Mouse (Mus musculus) cerebellum, adult 2 months (tissue): ENCODE results near the gene Ier5l. TPM values are rescaled to one million over a fixed set of nuclear protein-coding genes. Genes with fewer than 3 reads are reported as not detected.

Experiments used
- DNase-seq, 2 experiments: peaks; one replicate each; pipeline ENCODE4 v3.0.0; 2021
- H3K27ac ChIP-seq: fragments of 200-500 bp; 2 replicates; pipeline ENCODE4 v1.5.1; 2012; ENCODE audit warnings: low read length, control low read depth, inconsistent platforms; ENCODE audit not compliant: insufficient read depth
- H3K27me3 ChIP-seq: fragments of 200-500 bp; 2 replicates; pipeline ENCODE4 v1.6.1; 2012; ENCODE audit warnings: inconsistent platforms, mild to moderate bottlenecking, low read length, moderate library complexity; ENCODE audit not compliant: control insufficient read depth, insufficient read depth
- H3K4me1 ChIP-seq: fragments of 200-500 bp; 2 replicates; pipeline ENCODE4 v1.6.1; 2011; ENCODE audit warnings: low read length; ENCODE audit not compliant: control insufficient read depth, insufficient read depth
- H3K4me3 ChIP-seq: fragments of 200-500 bp; replicated peaks from 2 replicates; pipeline ENCODE3; 2011; ENCODE audit warnings: mild to moderate bottlenecking, low read depth, low read length, control low read depth; ENCODE audit not compliant: insufficient read depth
- CTCF ChIP-seq: fragments of 200-500 bp; IDR thresholded peaks from 2 replicates; pipeline ENCODE4 v1.5.1; 2011; ENCODE audit warnings: low read depth, mild to moderate bottlenecking, control low read depth, low read length, moderate library complexity, borderline replicate concordance; ENCODE audit not compliant: insufficient read depth
- POLR2A ChIP-seq: fragments of 200-500 bp; IDR thresholded peaks from 2 replicates; pipeline ENCODE4 v1.6.1; 2011; ENCODE audit warnings: low read length, control low read depth, borderline replicate concordance; ENCODE audit not compliant: insufficient read depth
- WGBS: fragments of 180-500 bp; shearing (Covaris S2); methylation state at CpG from one replicate; pipeline ENCODE4 v1.1.7; 2018; 5-methylcytosine and 5-hydroxymethylcytosine counted together
- polyA plus RNA-seq: library from polyadenylated mRNA; depleted of rRNA; stranded (reverse); fragments of >200 nt; gene quantifications from 2 replicates; pipeline ENCODE4 v1.2.3, GENCODE M21; 2012; rRNA removed

Ier5l gene
- polyA plus RNA-seq = 5.1 and 7.5 TPM in 2 replicates

DNA sequence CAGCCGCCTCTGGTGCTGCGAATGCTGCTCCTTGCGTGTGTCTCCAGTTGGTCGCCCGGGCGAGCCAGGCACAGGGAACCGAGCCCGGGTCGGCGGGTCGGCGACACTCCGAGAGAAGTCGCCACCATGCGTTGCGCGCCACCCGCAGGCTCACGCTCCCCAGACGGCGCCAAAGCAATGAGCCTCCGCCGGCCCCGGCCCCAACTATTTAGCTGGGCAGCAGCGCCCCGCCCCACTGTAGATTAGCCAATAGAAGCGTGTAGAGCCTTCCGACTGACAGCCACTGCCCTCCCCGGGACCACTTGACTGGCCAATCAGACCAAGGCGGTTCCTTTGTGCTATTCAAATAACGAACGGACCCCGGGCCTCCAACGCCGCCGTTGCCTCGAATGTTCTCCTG, at the start of gene Ier5l:
Ier5l (minus strand) TSS at position 181 of the 400 bp plus-strand sequence.
- Histone ChIP-seq H3K27ac (no peak within 1 kb of the TSS), H3K27me3 (no peaks in the 10 kb centered on the region; the same call in 1 of the 2 replicates), H3K4me1 (peaks cover 5% of the 10 kb centered on the region; the same call in 1 of the 2 replicates), H3K4me3 (peak within 1 kb of the TSS; percentile 52)
- no peak for TF ChIP-seq CTCF
- TF ChIP-seq POLR2A = no peak
- WGBS = under 1% methylated on average over 37 of the region's 37 CpGs
- DNase-seq = peak; percentile 77 to 81

DNA sequence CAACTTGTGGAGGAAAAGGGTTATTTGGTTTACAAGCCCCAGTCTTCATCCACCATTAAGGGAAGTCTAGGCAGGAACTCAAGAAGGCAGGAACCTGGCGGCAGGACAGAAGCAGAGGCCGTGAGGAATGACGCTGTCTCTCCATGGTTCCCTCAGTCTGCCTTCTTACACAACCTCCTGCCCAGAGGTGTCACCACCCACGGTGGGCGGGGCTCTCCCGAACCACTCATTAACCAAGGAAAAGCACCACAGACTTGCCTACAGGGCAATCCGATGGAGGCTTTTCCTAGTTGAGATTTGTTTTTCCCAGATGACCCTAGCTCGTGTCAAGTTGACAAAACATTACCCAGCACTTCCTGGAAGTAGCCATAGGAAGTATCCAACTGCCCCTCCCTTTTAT, 49.7 kb upstream of the Ier5l start:
- no peaks in the 10 kb centered on the region for H3K4me1 ChIP-seq
- no peak for DNase-seq
- H3K4me3 ChIP-seq = no peak overlapping the region
- TF ChIP-seq POLR2A (no peak), CTCF (no peak)
- WGBS = 77% methylated on average over 8 of the region's 8 CpGs
- H3K27me3 ChIP-seq = no peaks in the 10 kb centered on the region
- H3K27ac ChIP-seq = no peak overlapping the region

DNA sequence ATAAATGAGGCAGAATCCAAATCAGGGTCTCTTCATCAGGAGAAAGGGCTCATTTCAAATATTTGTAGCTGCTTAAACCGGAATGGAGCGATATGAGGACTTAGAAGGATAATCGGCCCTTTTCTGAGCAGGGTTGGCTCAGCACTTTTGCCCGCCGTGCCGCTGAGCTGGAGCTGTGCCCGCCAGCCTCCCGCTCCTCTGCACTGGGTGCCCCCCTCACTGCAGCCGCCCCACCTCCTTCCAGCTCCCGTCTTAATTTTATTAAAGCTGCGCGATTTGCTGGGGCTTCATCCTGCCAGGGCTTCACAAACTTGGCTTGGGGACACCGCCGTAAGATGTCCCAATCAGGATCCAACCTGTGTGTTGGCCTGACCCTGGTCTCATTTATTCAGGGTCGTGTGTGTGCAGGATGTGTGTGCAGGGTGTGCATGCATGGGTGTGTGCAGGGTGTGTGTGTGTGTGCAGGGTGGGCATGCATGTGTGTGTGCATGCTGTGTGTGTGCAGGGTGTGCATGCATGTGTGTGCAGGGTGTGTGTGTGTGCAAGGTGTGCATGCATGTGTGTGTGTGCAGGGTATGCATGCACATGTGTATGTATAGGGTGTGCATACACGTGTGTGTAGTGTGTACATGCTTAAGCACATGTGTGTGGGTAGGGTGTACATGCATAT, 36.8 kb upstream of the Ier5l start:
- Histone ChIP-seq H3K27ac (no peak overlapping the region), H3K4me3 (no peak overlapping the region), H3K27me3 (no peaks in the 10 kb centered on the region), H3K4me1 (no peaks in the 10 kb centered on the region)
- DNase-seq = no peak
- 26% methylated on average over 16 of the region's 16 CpGs for WGBS
- TF ChIP-seq CTCF = no peak
- no peak for TF ChIP-seq POLR2A

DNA sequence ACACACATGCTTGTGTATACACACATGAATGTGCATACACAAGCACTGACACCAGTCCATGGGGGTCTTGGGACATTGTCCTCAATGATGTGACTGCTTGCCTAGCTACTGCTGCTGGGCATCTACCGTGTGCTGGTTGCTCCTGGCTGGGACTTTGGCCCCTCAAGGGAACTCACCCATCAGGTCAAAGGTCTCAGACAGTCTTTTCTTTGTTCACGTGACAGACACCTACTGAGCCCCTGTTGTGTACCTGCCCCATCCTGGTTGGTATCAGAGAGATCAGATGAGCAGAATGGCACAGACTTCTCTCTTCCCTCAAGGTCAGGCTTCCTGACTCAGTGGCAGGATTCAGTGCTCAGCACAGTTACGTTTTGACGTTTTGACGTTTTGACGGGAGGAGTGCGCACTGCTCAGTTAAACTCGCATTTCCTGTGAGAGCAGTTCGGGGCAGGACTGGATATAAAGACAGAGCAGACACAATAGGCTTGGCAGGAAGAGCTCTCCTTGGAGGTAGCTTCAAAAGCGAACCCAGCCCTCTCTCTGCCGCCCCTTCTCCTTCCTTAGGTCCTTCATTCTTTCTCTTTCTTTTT, 33.2 kb upstream of the Ier5l start:
- WGBS = 58% methylated on average over 11 of the region's 11 CpGs
- H3K27me3 ChIP-seq = no peaks in the 10 kb centered on the region
- H3K27ac ChIP-seq = no peak overlapping the region
- no peaks in the 10 kb centered on the region for H3K4me1 ChIP-seq
- no peak for DNase-seq
- no peak for TF ChIP-seq CTCF
- TF ChIP-seq POLR2A = no peak
- H3K4me3 ChIP-seq = no peak overlapping the region

DNA sequence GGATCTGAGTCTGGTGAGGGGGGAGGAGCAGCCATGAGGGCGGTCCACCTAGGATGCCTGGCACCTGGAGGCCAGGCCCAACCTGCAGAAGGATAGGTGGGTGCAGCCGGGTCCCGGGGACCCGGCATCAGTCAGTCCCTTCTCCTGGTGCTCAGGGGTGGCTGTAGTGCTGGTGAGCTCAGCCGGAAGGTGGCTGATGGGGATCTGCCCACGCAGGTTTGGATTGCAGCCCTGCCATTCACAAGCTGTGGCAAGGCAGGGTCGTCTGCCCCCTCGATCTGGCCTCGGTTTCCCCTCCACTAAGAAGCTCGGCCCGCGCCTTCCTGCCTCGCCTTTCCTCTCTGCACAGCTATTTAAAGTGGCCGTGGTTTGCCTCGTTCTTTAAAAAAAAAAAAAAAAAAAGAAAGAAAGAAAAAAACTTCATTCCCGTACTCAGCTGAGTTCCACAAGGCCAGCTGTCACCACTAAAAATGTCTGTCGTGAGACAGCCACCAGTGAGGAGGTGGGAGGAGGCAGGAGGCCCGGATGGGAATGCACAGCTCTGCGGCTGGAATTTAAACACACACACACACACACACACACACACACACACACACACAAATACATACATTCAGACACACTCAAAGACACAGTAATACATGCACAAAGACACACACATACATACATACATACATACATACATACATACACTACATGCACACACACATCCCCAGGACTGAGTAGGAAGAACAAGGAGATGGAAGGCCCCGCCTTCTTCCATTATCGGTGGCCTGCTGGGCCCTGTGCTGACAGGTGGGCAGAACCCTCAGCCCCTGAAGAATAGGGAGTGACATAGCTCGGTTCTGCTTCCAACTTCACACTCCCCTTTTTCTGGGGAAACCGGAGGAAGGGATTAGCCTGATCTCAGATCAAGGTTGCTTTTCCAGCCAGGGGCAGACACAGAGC, 29.9 kb upstream of the Ier5l start:
- no peak overlapping the region for H3K4me3 ChIP-seq
- no peak for TF ChIP-seq POLR2A
- no peak for TF ChIP-seq CTCF
- 51% methylated on average over 23 of the region's 23 CpGs for WGBS
- no peaks in the 10 kb centered on the region for H3K27me3 ChIP-seq
- H3K27ac ChIP-seq = no peak overlapping the region
- DNase-seq = no peak
- no peaks in the 10 kb centered on the region for H3K4me1 ChIP-seq

DNA sequence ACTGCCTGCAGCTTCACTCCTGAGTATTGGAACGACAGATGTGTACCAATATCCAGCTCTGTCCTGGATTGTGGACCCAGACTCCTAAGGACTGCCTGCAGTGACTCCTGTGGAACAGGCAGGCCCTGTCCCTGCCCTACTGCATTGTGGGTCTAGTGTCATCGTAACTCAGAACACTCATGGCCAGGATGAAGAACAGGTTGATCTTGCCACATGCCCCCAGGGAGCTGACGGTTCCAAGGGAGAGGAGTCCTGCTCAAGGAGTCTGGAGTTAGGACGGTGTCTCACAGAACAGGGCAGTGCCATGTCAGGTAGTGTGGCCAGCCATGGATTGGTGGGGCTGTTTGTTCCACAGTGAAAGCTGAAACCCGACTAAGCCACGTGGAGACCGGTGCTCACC, 27.7 kb upstream of the Ier5l start:
- Histone ChIP-seq H3K27me3 (no peaks in the 10 kb centered on the region), H3K27ac (no peak overlapping the region), H3K4me3 (no peak overlapping the region), H3K4me1 (no peaks in the 10 kb centered on the region)
- DNase-seq = no peak
- no peak for TF ChIP-seq POLR2A
- no peak for TF ChIP-seq CTCF
- 81% methylated on average over 7 of the region's 7 CpGs for WGBS

DNA sequence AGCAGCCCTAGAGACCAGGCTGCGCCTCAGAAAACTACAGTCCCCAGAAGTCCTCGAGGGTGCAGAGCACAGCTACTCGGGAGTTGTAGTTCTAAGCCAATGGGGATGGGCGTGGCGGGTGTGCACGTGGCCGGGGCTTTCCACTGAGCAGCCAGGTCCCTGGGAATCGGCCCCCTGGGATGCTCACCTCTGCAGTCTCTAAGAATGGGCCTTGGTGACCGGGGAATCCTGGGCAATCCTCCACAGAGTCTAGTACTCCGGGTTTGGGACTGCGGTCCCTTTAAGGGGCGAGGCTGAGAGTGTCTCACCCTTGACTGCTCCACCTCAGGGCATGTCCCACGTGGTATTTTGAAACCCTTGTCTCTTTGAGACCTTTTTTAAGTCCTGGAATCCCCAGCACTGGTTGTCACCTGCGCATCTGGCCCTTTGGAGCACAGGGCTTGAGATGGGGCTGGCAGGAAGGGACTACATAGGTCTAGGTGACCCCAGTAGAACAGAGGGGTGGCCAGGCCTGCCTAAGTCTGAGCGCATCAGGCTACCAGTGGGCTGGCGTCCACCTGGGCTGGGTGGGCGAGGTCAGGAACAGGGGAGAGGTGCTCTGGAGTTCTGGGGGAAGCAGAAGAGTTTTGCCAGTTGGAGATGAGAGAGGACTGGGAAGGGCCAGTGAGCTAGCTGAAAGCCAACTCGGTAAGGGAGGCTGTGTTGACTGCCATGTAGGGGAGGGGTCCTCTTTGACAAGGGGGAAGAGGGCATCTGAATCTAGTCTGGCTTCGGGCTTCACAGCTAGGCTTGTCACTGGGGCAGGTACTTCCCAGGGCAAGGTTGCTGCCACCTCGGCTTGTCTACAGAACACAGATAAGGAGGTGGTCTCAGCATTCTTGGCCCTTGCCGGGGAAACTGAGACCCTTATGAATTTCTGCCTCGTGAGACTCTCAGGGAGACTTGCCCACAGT, 22.2 kb upstream of the Ier5l start:
- no peak overlapping the region for H3K27ac ChIP-seq
- peak overlapping the region; percentile 55 for H3K4me3 ChIP-seq
- 22% methylated on average over 22 of the region's 22 CpGs for WGBS
- no peaks in the 10 kb centered on the region for H3K27me3 ChIP-seq
- TF ChIP-seq POLR2A = no peak
- no peak for TF ChIP-seq CTCF
- H3K4me1 ChIP-seq = peaks cover 4% of the 10 kb centered on the region; the same call in 1 of the 2 replicates
- DNase-seq = peak; percentile 69 to 73
